Mouse (Mus musculus): ENCODE measurements at regions not wholly inside any gene's neighbourhood (a gene's known extent, or its start where the extent isn't known, plus 50 kb on each side); places are given as distances from the start of the nearest gene placed in this dataset.

DNA sequence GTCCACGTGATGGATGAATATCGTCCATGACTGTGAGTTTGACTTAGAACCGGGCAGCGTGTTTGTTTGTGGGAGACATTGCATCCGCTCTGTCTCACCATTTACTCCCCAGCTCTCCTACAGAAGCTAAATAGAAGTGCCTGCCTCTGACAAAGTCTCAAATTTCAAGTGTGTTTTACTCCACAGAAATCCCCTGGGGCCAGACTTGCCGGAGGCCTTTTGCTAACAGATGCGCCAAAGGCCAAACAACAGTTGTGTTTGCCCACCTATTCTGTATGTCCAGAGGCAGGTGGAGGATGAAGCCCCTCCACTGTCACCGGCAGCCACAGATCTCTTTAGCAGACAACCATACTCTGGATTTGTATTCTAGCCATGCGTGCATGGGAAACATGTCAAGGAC is 252.6 kb downstream of the Cbln4 start:
- TF ChIP-seq CTCF (IDR thresholded peaks at IDR 0.05; ENCODE audit: extremely low read depth, insufficient read length, insufficient replicate concordance, low read depth, low read length), result no peak
- no peak for TF ChIP-seq POLR2A (IDR thresholded peaks at IDR 0.05; ENCODE audit: low read depth, low read length)
- WGBS, result 55% methylated on average over 9 of the region's 9 CpGs

DNA sequence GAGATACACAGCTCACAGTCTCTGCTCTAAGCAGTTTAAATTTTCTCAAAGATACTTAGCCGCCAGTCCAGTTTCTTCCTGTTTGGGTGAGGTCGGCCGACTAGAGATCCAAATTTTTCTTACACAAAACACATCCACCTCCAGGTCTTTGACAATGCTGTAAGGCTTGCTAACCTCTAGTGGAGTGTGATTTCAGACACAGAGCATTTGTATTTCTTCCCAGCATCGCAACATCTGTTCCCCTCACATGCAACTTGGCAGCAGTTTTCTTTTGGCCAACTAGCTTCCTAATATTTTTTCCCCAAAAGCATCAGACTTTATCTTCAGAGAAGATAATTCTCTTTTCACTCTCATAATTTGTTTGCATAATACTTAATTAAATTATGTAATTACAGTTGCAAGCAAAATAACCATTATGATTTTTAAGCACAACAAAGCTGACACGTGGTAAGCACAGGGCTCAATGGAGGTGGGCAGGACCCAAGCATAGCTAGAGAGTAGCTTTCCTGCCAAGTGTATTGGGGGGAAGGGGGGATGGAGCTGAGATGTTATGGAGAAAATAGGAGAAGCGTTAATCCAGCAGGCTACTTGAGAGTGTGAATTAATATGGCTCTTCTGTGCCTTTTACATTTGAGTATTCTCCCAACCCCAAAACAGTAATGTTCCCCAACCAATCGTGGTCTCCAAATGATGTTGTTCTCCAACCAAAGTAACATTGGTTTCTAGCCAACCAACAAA is 276.9 kb downstream of the Cbln4 start:
- no peak for TF ChIP-seq CTCF (IDR thresholded peaks at IDR 0.05; ENCODE audit: extremely low read depth, insufficient read length, insufficient replicate concordance, low read depth, low read length)
- no peak for TF ChIP-seq POLR2A (IDR thresholded peaks at IDR 0.05; ENCODE audit: low read depth, low read length)
- H3K27ac ChIP-seq (ENCODE audit: insufficient read depth, low read depth, low read length), result no peak overlapping the region
- 76% methylated on average over 7 of the region's 7 CpGs for WGBS
- no peaks in the 10 kb centered on the region for H3K4me1 ChIP-seq (ENCODE audit: control insufficient read depth, insufficient read depth, insufficient read length, low read length)
- no peak overlapping the region for H3K4me3 ChIP-seq (ENCODE audit: low read depth, low read length)
- no peaks in the 10 kb centered on the region for H3K27me3 ChIP-seq (ENCODE audit: control insufficient read depth, insufficient read depth, low read length)
- H3K36me3 ChIP-seq (ENCODE audit: control insufficient read depth, insufficient read depth, low read length), result no peaks in the 10 kb centered on the region

More for the DNA sequence above, 252.6 kb downstream of the Cbln4 start:
- no peaks in the 10 kb centered on the region for H3K36me3 ChIP-seq (ENCODE audit: control insufficient read depth, insufficient read depth, low read length)
- no peaks in the 10 kb centered on the region for H3K4me1 ChIP-seq (ENCODE audit: control insufficient read depth, insufficient read depth, insufficient read length, low read length)
- H3K4me3 ChIP-seq (ENCODE audit: low read depth, low read length), result no peak overlapping the region
- H3K27me3 ChIP-seq (ENCODE audit: control insufficient read depth, insufficient read depth, low read length), result no peaks in the 10 kb centered on the region
- no peak overlapping the region for H3K27ac ChIP-seq (ENCODE audit: insufficient read depth, low read depth, low read length)

- 77% methylated on average over 4 of the region's 4 CpGs for WGBS
- Histone ChIP-seq H3K36me3 (ENCODE audit: control insufficient read depth, insufficient read depth, low read length) (no peaks in the 10 kb centered on the region), H3K4me3 (ENCODE audit: low read depth, low read length) (no peak overlapping the region), H3K4me1 (ENCODE audit: control insufficient read depth, insufficient read depth, insufficient read length, low read length) (no peaks in the 10 kb centered on the region), H3K27me3 (ENCODE audit: control insufficient read depth, insufficient read depth, low read length) (no peaks in the 10 kb centered on the region), H3K27ac (ENCODE audit: insufficient read depth, low read depth, low read length) (no peak overlapping the region)
- TF ChIP-seq POLR2A (IDR thresholded peaks at IDR 0.05; ENCODE audit: low read depth, low read length) (no peak), CTCF (IDR thresholded peaks at IDR 0.05; ENCODE audit: extremely low read depth, insufficient read length, insufficient replicate concordance, low read depth, low read length) (no peak)
Measured at GRCm38 (mm10) chr2:171765071-171765470, 278.2 kb downstream of the Cbln4 start.

DNA sequence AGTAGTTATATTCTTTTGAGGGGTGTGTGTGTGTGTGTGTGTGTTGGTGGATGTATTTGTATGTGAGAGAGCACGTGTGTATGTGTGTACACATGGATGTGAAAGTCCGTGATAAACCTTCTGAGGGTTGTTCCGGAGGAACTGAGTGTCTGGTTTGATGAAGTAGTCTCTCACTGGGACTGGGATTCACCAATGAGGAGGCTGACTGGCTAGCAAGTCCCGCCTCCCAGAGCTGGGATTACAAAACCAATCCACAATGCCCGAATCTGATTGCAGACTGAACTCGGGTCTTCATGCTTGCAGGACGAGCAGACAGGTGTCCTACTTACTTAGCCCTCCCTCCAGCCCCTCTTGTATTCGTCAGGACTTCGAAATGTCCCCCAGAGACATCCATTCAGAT is 289.8 kb downstream of the Cbln4 start:
- TF ChIP-seq CTCF (IDR thresholded peaks at IDR 0.05; ENCODE audit: extremely low read depth, insufficient read length, insufficient replicate concordance, low read depth, low read length), result no peak
- TF ChIP-seq POLR2A (IDR thresholded peaks at IDR 0.05; ENCODE audit: low read depth, low read length), result no peak
- no peaks in the 10 kb centered on the region for H3K27me3 ChIP-seq (ENCODE audit: control insufficient read depth, insufficient read depth, low read length)
- H3K4me3 ChIP-seq (ENCODE audit: low read depth, low read length), result no peak overlapping the region
- H3K27ac ChIP-seq (ENCODE audit: insufficient read depth, low read depth, low read length), result no peak overlapping the region
- no peaks in the 10 kb centered on the region for H3K4me1 ChIP-seq (ENCODE audit: control insufficient read depth, insufficient read depth, insufficient read length, low read length)
- 69% methylated on average over 9 of the region's 9 CpGs for WGBS
- H3K36me3 ChIP-seq (ENCODE audit: control insufficient read depth, insufficient read depth, low read length), result no peaks in the 10 kb centered on the region

DNA sequence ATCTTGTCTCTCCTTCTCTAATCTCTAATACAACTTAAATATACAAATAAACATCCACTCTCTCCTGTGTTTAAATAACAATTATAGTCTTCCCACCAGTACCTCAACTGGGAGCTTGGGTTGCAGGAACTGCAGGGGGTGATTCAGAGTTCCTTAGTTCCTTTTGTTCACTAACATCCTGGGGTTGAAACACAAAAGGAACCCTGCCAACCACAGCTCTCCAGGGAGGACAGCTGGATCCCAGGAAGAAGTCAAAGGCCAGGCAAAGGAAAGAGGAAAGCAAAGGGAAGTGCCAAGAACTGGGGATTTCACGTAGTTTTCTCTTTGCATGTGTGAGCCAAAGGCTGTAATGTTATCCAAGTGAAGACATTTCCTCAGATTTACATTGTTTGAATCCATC is 296.1 kb downstream of the Cbln4 start:
- no peaks in the 10 kb centered on the region for H3K4me1 ChIP-seq (ENCODE audit: control insufficient read depth, insufficient read depth, insufficient read length, low read length)
- no peak overlapping the region for H3K4me3 ChIP-seq (ENCODE audit: low read depth, low read length)
- 66% methylated on average over 1 of the region's 1 CpGs for WGBS
- no peaks in the 10 kb centered on the region for H3K36me3 ChIP-seq (ENCODE audit: control insufficient read depth, insufficient read depth, low read length)
- no peaks in the 10 kb centered on the region for H3K27me3 ChIP-seq (ENCODE audit: control insufficient read depth, insufficient read depth, low read length)
- H3K27ac ChIP-seq (ENCODE audit: insufficient read depth, low read depth, low read length), result no peak overlapping the region
- TF ChIP-seq CTCF (IDR thresholded peaks at IDR 0.05; ENCODE audit: extremely low read depth, insufficient read length, insufficient replicate concordance, low read depth, low read length), result no peak
- no peak for TF ChIP-seq POLR2A (IDR thresholded peaks at IDR 0.05; ENCODE audit: low read depth, low read length)

DNA sequence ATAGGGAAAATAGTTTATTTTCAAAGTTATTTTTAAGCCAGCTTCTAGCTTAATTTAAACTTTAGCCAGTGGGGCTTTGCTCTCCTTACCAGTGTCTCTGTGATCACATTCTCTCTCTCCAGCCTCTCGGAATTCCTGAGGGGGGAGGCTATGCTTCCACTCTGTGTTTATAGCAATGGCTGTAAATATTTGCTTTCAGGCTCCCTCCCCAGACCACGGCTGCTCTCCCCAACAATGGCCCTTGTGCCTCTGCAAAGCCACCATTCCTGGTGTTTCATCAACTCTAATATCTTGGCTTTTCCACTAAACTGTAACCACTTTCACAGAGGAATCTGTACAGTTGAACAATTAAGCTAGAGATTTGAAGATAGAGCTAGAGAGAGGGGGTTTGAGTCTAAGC is 300.2 kb downstream of the Cbln4 start:
- Histone ChIP-seq H3K27me3 (ENCODE audit: control insufficient read depth, insufficient read depth, low read length) (no peaks in the 10 kb centered on the region), H3K4me3 (ENCODE audit: low read depth, low read length) (no peak overlapping the region), H3K36me3 (ENCODE audit: control insufficient read depth, insufficient read depth, low read length) (no peaks in the 10 kb centered on the region), H3K4me1 (ENCODE audit: control insufficient read depth, insufficient read depth, insufficient read length, low read length) (no peaks in the 10 kb centered on the region), H3K27ac (ENCODE audit: insufficient read depth, low read depth, low read length) (no peak overlapping the region)
- no peak for TF ChIP-seq POLR2A (IDR thresholded peaks at IDR 0.05; ENCODE audit: low read depth, low read length)
- no peak for TF ChIP-seq CTCF (IDR thresholded peaks at IDR 0.05; ENCODE audit: extremely low read depth, insufficient read length, insufficient replicate concordance, low read depth, low read length)
- WGBS, result 29% methylated on average over 2 of the region's 2 CpGs

DNA sequence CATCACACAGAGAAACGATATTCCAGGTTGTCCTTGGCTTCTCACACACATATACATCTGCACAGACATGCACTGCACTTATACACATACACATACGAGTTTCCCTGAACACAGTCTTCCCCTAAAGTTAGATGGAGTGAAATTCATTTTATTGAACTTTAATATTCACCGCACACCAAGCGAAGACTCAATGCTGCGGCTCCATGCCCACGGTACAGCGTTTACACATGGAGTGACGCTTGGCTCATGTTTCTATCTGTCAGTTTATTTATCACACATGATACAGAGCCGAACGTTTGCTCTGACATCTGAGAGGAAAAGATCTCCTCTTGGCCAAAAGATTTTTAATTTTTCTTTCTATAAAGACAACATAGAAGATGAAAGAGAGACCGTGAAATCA is 300.6 kb downstream of the Cbln4 start:
- TF ChIP-seq CTCF (IDR thresholded peaks at IDR 0.05; ENCODE audit: extremely low read depth, insufficient read length, insufficient replicate concordance, low read depth, low read length), result no peak
- no peak for TF ChIP-seq POLR2A (IDR thresholded peaks at IDR 0.05; ENCODE audit: low read depth, low read length)
- Histone ChIP-seq H3K4me1 (ENCODE audit: control insufficient read depth, insufficient read depth, insufficient read length, low read length) (no peaks in the 10 kb centered on the region), H3K4me3 (ENCODE audit: low read depth, low read length) (no peak overlapping the region), H3K36me3 (ENCODE audit: control insufficient read depth, insufficient read depth, low read length) (no peaks in the 10 kb centered on the region), H3K27ac (ENCODE audit: insufficient read depth, low read depth, low read length) (no peak overlapping the region), H3K27me3 (ENCODE audit: control insufficient read depth, insufficient read depth, low read length) (no peaks in the 10 kb centered on the region)
- WGBS, result 52% methylated on average over 11 of the region's 11 CpGs
